Mouse (Mus musculus) hindbrain, embryonic 14.5 days (tissue): ENCODE results near the gene Sestd1. TPM values are rescaled to one million over a fixed set of nuclear protein-coding genes. Genes with fewer than 3 reads are reported as not detected.
A peak's percentile ranks its signal among the peaks of the same experiment; 100 is the strongest.

Source experiments
- ATAC-seq: fragments of 200-750 bp; cut with Nextera tagmentation; 2 replicates; pipeline ENCODE4 v1.8.0; 2017; ENCODE audit warnings: moderate number of reproducible peaks, mild to moderate bottlenecking, moderate TSS enrichment, moderate library complexity; ENCODE audit not compliant: low FRiP score
- DNase-seq: peaks from one replicate; pipeline ENCODE4 v3.0.0-alpha.2; 2015; ENCODE audit warnings: low spot score
- H3K27ac ChIP-seq: fragments of 300-500 bp; sonication (generic); 2 replicates; pipeline ENCODE4 v1.5.1; 2014; ENCODE audit warnings: mild to moderate bottlenecking, moderate library complexity
- H3K27me3 ChIP-seq: fragments of 300-500 bp; sonication (generic); 2 replicates; pipeline ENCODE4 v1.6.1; 2014; ENCODE audit warnings: mild to moderate bottlenecking, low read length, mixed read lengths; ENCODE audit not compliant: control insufficient read depth, insufficient read depth
- H3K36me3 ChIP-seq: fragments of 300-500 bp; sonication (generic); replicated peaks from 2 replicates; pipeline ENCODE4 v1.6.1; 2014; ENCODE audit not compliant: control insufficient read depth, insufficient read depth
- H3K4me1 ChIP-seq: fragments of 300-500 bp; sonication (generic); replicated peaks from 2 replicates; pipeline ENCODE4 v1.6.1; 2014; ENCODE audit warnings: antibody characterized with exemption, low read length, mixed read lengths; ENCODE audit not compliant: control insufficient read depth, insufficient read depth
- H3K4me2 ChIP-seq: fragments of 300-500 bp; sonication (generic); replicated peaks from 2 replicates; pipeline ENCODE4 v1.6.1; 2014; ENCODE audit warnings: mild to moderate bottlenecking, moderate library complexity
- H3K4me3 ChIP-seq: fragments of 300-500 bp; sonication (generic); replicated peaks from 2 replicates; pipeline ENCODE4 v1.5.1; 2014; ENCODE audit warnings: mild to moderate bottlenecking, low read length
- H3K9ac ChIP-seq: fragments of 300-500 bp; sonication (generic); 2 replicates; pipeline ENCODE4 v1.6.1; 2014
- H3K9me3 ChIP-seq: fragments of 300-500 bp; sonication (generic); 2 replicates; pipeline ENCODE4 v1.6.1; 2016; ENCODE audit warnings: low read length; ENCODE audit not compliant: control insufficient read depth
- WGBS: fragments of 180-500 bp; shearing (Covaris S2); extraction: QIAGEN DNeasy Blood & Tissue Kit; methylation state at CpG from one replicate; pipeline ENCODE4 v1.1.7; 2014; 5-methylcytosine and 5-hydroxymethylcytosine counted together
- polyA plus RNA-seq: library from polyadenylated mRNA; unstranded; fragments of >200 nt; fragmentation: Nextera tagmentation; extraction: Ambion mirVana; gene quantifications from 2 replicates; pipeline ENCODE4 v1.2.1, GENCODE M21; 2014

The Sestd1 gene
- polyA plus RNA-seq, 1 experiment from 2014 or later = 51.7 TPM

- Histone ChIP-seq H3K9me3 (no peaks in the 10 kb centered on the region), H3K36me3 (no peaks in the 10 kb centered on the region), H3K27me3 (no peaks in the 10 kb centered on the region), H3K4me3 (no peak overlapping the region), H3K9ac (no peak overlapping the region), H3K4me2 (no peak overlapping the region), H3K27ac (no peak overlapping the region), H3K4me1 (peaks cover 13% of the 10 kb centered on the region)
- no peak for ATAC-seq
- no peak for DNase-seq
- WGBS = 56% methylated on average over 7 of the region's 7 CpGs
Measured at GRCm38 (mm10) chr2:77175411-77175810, 105.0 kb downstream of the Sestd1 start.

- ATAC-seq (no peak), DNase-seq (no peak)
- Histone ChIP-seq H3K27ac (no peak overlapping the region), H3K9me3 (no peaks in the 10 kb centered on the region), H3K4me1 (peaks cover 20% of the 10 kb centered on the region), H3K9ac (no peak overlapping the region), H3K27me3 (0 out of 2 replicates have a peak, but pooled peaks cover 3% of the 10 kb centered on the region), H3K4me2 (no peak overlapping the region), H3K36me3 (no peaks in the 10 kb centered on the region), H3K4me3 (no peak overlapping the region)
- WGBS = 40% methylated on average over 2 of the region's 2 CpGs
Measured at GRCm38 (mm10) chr2:77174313-77174712, 106.1 kb downstream of the Sestd1 start.

- H3K4me3 ChIP-seq = no peak overlapping the region
- no peak overlapping the region for H3K9ac ChIP-seq
- no peak overlapping the region for H3K4me2 ChIP-seq
- H3K27me3 ChIP-seq = 0 out of 2 replicates have a peak, but pooled peaks cover 3% of the 10 kb centered on the region
- DNase-seq (no peak), ATAC-seq (no peak)
- WGBS = 94% methylated on average over 6 of the region's 6 CpGs
- no peaks in the 10 kb centered on the region for H3K9me3 ChIP-seq
- H3K27ac ChIP-seq = no peak overlapping the region
- H3K4me1 ChIP-seq = peaks cover 20% of the 10 kb centered on the region
- no peaks in the 10 kb centered on the region for H3K36me3 ChIP-seq
Measured at GRCm38 (mm10) chr2:77173821-77174220, 106.6 kb downstream of the Sestd1 start.

- H3K4me3 ChIP-seq = no peak overlapping the region
- no peaks in the 10 kb centered on the region for H3K36me3 ChIP-seq
- H3K9me3 ChIP-seq = no peaks in the 10 kb centered on the region
- ATAC-seq (no peak), DNase-seq (no peak)
- H3K27me3 ChIP-seq = 0 out of 2 replicates have a peak, but pooled peaks cover 3% of the 10 kb centered on the region
- WGBS = 60% methylated on average over 6 of the region's 6 CpGs
- H3K27ac ChIP-seq = no peak overlapping the region
- H3K9ac ChIP-seq = no peak overlapping the region
- H3K4me1 ChIP-seq = peaks cover 20% of the 10 kb centered on the region
- H3K4me2 ChIP-seq = no peak overlapping the region
Measured at GRCm38 (mm10) chr2:77173366-77173765, 107.0 kb downstream of the Sestd1 start.

- ATAC-seq = 0 out of 2 replicates have a peak, but pooled peaks have one; percentile 19
- H3K9me3 ChIP-seq = no peaks in the 10 kb centered on the region
- 0 out of 2 replicates have a peak, but pooled peaks cover 3% of the 10 kb centered on the region for H3K27me3 ChIP-seq
- no peak overlapping the region for H3K9ac ChIP-seq
- WGBS = 35% methylated on average over 10 of the region's 10 CpGs
- no peak overlapping the region for H3K4me2 ChIP-seq
- no peaks in the 10 kb centered on the region for H3K36me3 ChIP-seq
- H3K4me3 ChIP-seq = no peak overlapping the region
- DNase-seq = no peak
- peaks cover 20% of the 10 kb centered on the region for H3K4me1 ChIP-seq
- no peak overlapping the region for H3K27ac ChIP-seq
Measured at GRCm38 (mm10) chr2:77172241-77172671, 108.1 kb downstream of the Sestd1 start.

- Histone ChIP-seq H3K9me3 (no peaks in the 10 kb centered on the region), H3K4me3 (no peak overlapping the region), H3K9ac (no peak overlapping the region), H3K27me3 (0 out of 2 replicates have a peak, but pooled peaks cover 3% of the 10 kb centered on the region), H3K36me3 (no peaks in the 10 kb centered on the region), H3K4me2 (peak overlapping the region; percentile 27), H3K4me1 (peaks cover 20% of the 10 kb centered on the region), H3K27ac (peak overlapping the region; percentile 7; the same call in 1 of the 2 replicates)
- peak; percentile 28; the same call in 1 of the 2 replicates for ATAC-seq
- WGBS = 53% methylated on average over 23 of the region's 23 CpGs
- no peak for DNase-seq
Measured at GRCm38 (mm10) chr2:77171444-77172240, 108.8 kb downstream of the Sestd1 start.

- H3K36me3 ChIP-seq = no peaks in the 10 kb centered on the region
- ATAC-seq (no peak), DNase-seq (no peak)
- H3K9ac ChIP-seq = peak within 1 kb of the TSS; percentile 47
- peak within 1 kb of the TSS; percentile 63 for H3K4me2 ChIP-seq
- H3K27ac ChIP-seq = 0 out of 2 replicates have a peak within 1 kb of the TSS, but pooled peaks have one; percentile 7
- 0 out of 2 replicates have a peak, but pooled peaks cover 3% of the 10 kb centered on the region for H3K27me3 ChIP-seq
- peak within 1 kb of the TSS; percentile 28 for H3K4me3 ChIP-seq
- peaks cover 20% of the 10 kb centered on the region for H3K4me1 ChIP-seq
- H3K9me3 ChIP-seq = no peaks in the 10 kb centered on the region
- 9% methylated on average over 6 of the region's 6 CpGs for WGBS
Measured at GRCm38 (mm10) chr2:77170633-77171105, 109.7 kb downstream of the Sestd1 start, which contains the start of gene Ccdc141. Gene Ccdc141 (minus strand): TSS chr2:77170636.

GRCm38 (mm10) chr2:77169916-77170632 is 110.3 kb downstream of the Sestd1 start:
- Histone ChIP-seq H3K4me2 (peak overlapping the region; percentile 63), H3K27ac (no peak overlapping the region), H3K4me3 (peak overlapping the region; percentile 28), H3K36me3 (no peaks in the 10 kb centered on the region), H3K9me3 (no peaks in the 10 kb centered on the region), H3K4me1 (peaks cover 20% of the 10 kb centered on the region), H3K9ac (peak overlapping the region; percentile 47), H3K27me3 (0 out of 2 replicates have a peak, but pooled peaks cover 3% of the 10 kb centered on the region)
- 5% methylated on average over 21 of the region's 21 CpGs for WGBS
- ATAC-seq = peak; percentile 41; the same call in 1 of the 2 replicates
- DNase-seq = peak; percentile 54

GRCm38 (mm10) chr2:77169218-77169617 is 111.2 kb downstream of the Sestd1 start:
- Histone ChIP-seq H3K4me2 (no peak overlapping the region; the same call in 1 of the 2 replicates), H3K36me3 (no peaks in the 10 kb centered on the region), H3K27ac (no peak overlapping the region), H3K27me3 (0 out of 2 replicates have a peak, but pooled peaks cover 3% of the 10 kb centered on the region), H3K9ac (no peak overlapping the region), H3K4me1 (peaks cover 20% of the 10 kb centered on the region), H3K4me3 (no peak overlapping the region), H3K9me3 (no peaks in the 10 kb centered on the region)
- 78% methylated on average over 4 of the region's 4 CpGs for WGBS
- no peak for DNase-seq
- no peak for ATAC-seq
